Mouse (Mus musculus) C2C12 (cell line): ENCODE measurements around the gene Mup4.

Source experiments
- CTCF ChIP-seq: IDR thresholded peaks from one replicate; pipeline ENCODE4 v1.5.1; 2011; ENCODE audit not compliant: control insufficient read depth, insufficient read depth, insufficient read length
- FOSL1 ChIP-seq: IDR thresholded peaks from one replicate; pipeline ENCODE4 v1.8.0; 2011; ENCODE audit warnings: mild to moderate bottlenecking, low read length; ENCODE audit not compliant: poor library complexity, insufficient read depth, severe bottlenecking
- MAX ChIP-seq: IDR thresholded peaks from one replicate; pipeline ENCODE4 v1.6.1; 2011; ENCODE audit warnings: mild to moderate bottlenecking, control low read depth
- MYOG ChIP-seq: IDR thresholded peaks from one replicate; pipeline ENCODE4 v1.6.1; 2011; ENCODE audit not compliant: control insufficient read depth, insufficient read length; ENCODE audit errors: extremely low read depth
- USF1 ChIP-seq: IDR thresholded peaks from one replicate; pipeline ENCODE4 v1.6.1; 2011; ENCODE audit warnings: low read depth, mild to moderate bottlenecking, control low read depth, moderate library complexity

- TF ChIP-seq MYOG (no peak), CTCF (no peak), MAX (no peak), USF1 (no peak), FOSL1 (no peak)
These were observed 51.7 kb downstream of the Mup4 start for GRCm38 (mm10) chr4:59908785-59909184.
